Mouse (Mus musculus): Measurements from ENCODE around the gene Spatc1l.

Spatc1l gene

GRCm38 (mm10) chr10:76586190-76586589 is 24.1 kb downstream of the Spatc1l start:
- in situ Hi-C loops (cut with MboI; ENCODE audit: unreplicated experiment in 2 of 2): no loop called here

GRCm38 (mm10) chr10:76590197-76590596 is 28.1 kb downstream of the Spatc1l start:
- in situ Hi-C loops (cut with MboI; ENCODE audit: unreplicated experiment in 2 of 2): no loop called here

DNA sequence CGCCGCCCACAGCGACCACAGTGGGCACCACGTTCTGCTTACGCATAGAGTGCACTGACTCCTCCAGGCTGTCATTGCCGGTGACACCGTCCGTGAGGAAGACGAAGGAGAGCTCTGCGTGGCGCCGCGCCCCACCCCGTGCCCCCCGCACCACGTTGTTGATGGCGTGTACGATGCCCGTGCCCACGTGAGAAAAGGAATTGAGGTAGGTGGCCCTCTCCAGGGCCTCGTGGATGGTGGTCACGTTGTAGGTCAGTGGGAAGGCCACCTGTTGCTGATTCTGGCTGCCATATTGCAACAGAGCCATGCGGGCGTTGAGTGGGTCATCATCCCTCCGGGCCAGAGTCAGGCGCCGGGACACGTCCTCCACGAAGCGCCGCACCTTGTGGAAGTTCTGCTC is 34.3 kb downstream of the Spatc1l start:
- in situ Hi-C loops (cut with MboI; ENCODE audit: unreplicated experiment in 2 of 2): no loop called here

GRCm38 (mm10) chr10:76602690-76603089 is 40.6 kb downstream of the Spatc1l start:
- in situ Hi-C loops (cut with MboI; ENCODE audit: unreplicated experiment in 2 of 2): no loop called here

GRCm38 (mm10) chr10:76612473-76612872 is 50.4 kb downstream of the Spatc1l start:
- in situ Hi-C loops (cut with MboI; ENCODE audit: unreplicated experiment in 2 of 2): no loop called here

Data from v-Abl transformed pro-B cells (cell line).